Mouse (Mus musculus) liver, adult 2 months (tissue): ENCODE measurements around the gene Pde4d. TPM values are rescaled to one million over a fixed set of nuclear protein-coding genes. Genes with fewer than 3 reads are reported as not detected.

Experiments
- DNase-seq: peaks from one replicate; pipeline ENCODE4 v3.0.0-alpha.2; 2011; ENCODE audit warnings: low read depth, low spot score; ENCODE audit errors: extremely low read depth
- H3K27ac ChIP-seq: fragments of 200-500 bp; replicated peaks from 2 replicates; pipeline ENCODE4 v1.5.1; 2012; ENCODE audit warnings: low read depth, mild to moderate bottlenecking, control low read depth, inconsistent platforms, low read length; ENCODE audit not compliant: insufficient read depth
- H3K27me3 ChIP-seq: fragments of 200-500 bp; 2 replicates; pipeline ENCODE4 v1.6.1; 2012; ENCODE audit warnings: mild to moderate bottlenecking, moderate library complexity, low read length, inconsistent platforms; ENCODE audit not compliant: control insufficient read depth, insufficient read depth
- H3K36me3 ChIP-seq: fragments of 200-500 bp; 2 replicates; pipeline ENCODE4 v1.6.1; 2012; ENCODE audit warnings: low read length, inconsistent platforms; ENCODE audit not compliant: control insufficient read depth, insufficient read depth
- H3K4me1 ChIP-seq: fragments of 200-500 bp; 2 replicates; pipeline ENCODE4 v1.6.1; 2011; ENCODE audit warnings: low read length; ENCODE audit not compliant: control insufficient read depth, insufficient read depth
- H3K4me3 ChIP-seq: fragments of 200-500 bp; 2 replicates; pipeline ENCODE4 v1.5.1; 2011; ENCODE audit warnings: low read depth, mild to moderate bottlenecking, control low read depth, low read length, moderate library complexity; ENCODE audit not compliant: insufficient read depth
- H3K79me2 ChIP-seq: fragments of 200-500 bp; 2 replicates; pipeline ENCODE4 v1.6.1; 2012; ENCODE audit warnings: inconsistent platforms, mild to moderate bottlenecking, low read length, moderate library complexity; ENCODE audit not compliant: control insufficient read depth, insufficient read depth
- H3K9ac ChIP-seq: fragments of 200-500 bp; 2 replicates; pipeline ENCODE4 v1.6.1; 2012; ENCODE audit warnings: low read depth, mild to moderate bottlenecking, control low read depth, inconsistent platforms, low read length
- CTCF ChIP-seq: fragments of 200-500 bp; IDR thresholded peaks from 2 replicates; pipeline ENCODE4 v1.5.1; 2011; ENCODE audit warnings: low read depth, low read length, control low read depth
- POLR2A ChIP-seq: fragments of 200-500 bp; IDR thresholded peaks from 2 replicates; pipeline ENCODE4 v1.6.1; 2011; ENCODE audit warnings: low read length, control low read depth; ENCODE audit not compliant: insufficient read depth; ENCODE audit errors: extremely low read depth
- WGBS: fragments of 180-500 bp; shearing (Covaris S2); methylation state at CpG from one replicate; pipeline ENCODE4 v1.1.7; 2018; 5-methylcytosine and 5-hydroxymethylcytosine counted together
- polyA plus RNA-seq: library from polyadenylated mRNA; depleted of rRNA; stranded (reverse); fragments of >200 nt; gene quantifications from 2 replicates; pipeline ENCODE4 v1.2.3, GENCODE M21; 2012
- total RNA-seq: library from RNA; depleted of rRNA; stranded (reverse); fragments of >200 nt; gene quantifications from 2 replicates; pipeline ENCODE4 v1.2.3, GENCODE M21; 2014

Gene Pde4d
- total and polyA plus RNA-seq, 2 experiments, result 2.3 to 13.6 TPM

GRCm38 (mm10) chr13:109210403-109210802 lies 760.7 kb downstream of the Pde4d start:
- Histone ChIP-seq H3K4me3 (no peak overlapping the region), H3K4me1 (peaks cover 7% of the 10 kb centered on the region), H3K79me2 (no peaks in the 10 kb centered on the region), H3K36me3 (no peaks in the 10 kb centered on the region), H3K9ac (no peak overlapping the region), H3K27me3 (peaks cover 6% of the 10 kb centered on the region; the same call in 1 of the 2 replicates), H3K27ac (no peak overlapping the region)
- WGBS, result 2% methylated on average over 4 of the region's 4 CpGs
- DNase-seq, result no peak
- TF ChIP-seq CTCF (peak; percentile 92), POLR2A (no peak)

- H3K36me3 ChIP-seq, result no peaks in the 10 kb centered on the region
- TF ChIP-seq POLR2A (no peak), CTCF (no peak)
- H3K4me1 ChIP-seq, result peaks cover 7% of the 10 kb centered on the region
- WGBS, result 33% methylated on average over 8 of the region's 8 CpGs
- H3K4me3 ChIP-seq, result no peak overlapping the region
- H3K9ac ChIP-seq, result no peak overlapping the region
- no peaks in the 10 kb centered on the region for H3K79me2 ChIP-seq
- no peak overlapping the region for H3K27ac ChIP-seq
- peak; percentile 21 for DNase-seq
- peaks cover 6% of the 10 kb centered on the region; the same call in 1 of the 2 replicates for H3K27me3 ChIP-seq
Measured at GRCm38 (mm10) chr13:109211471-109211870, 761.7 kb downstream of the Pde4d start.

GRCm38 (mm10) chr13:109211941-109212487 lies 762.3 kb downstream of the Pde4d start:
- H3K36me3 ChIP-seq, result no peaks in the 10 kb centered on the region
- peak overlapping the region; percentile 20; the same call in 1 of the 2 replicates for H3K4me3 ChIP-seq
- peaks cover 7% of the 10 kb centered on the region for H3K4me1 ChIP-seq
- H3K27me3 ChIP-seq, result peaks cover 6% of the 10 kb centered on the region; the same call in 1 of the 2 replicates
- WGBS, result 22% methylated on average over 16 of the region's 16 CpGs
- DNase-seq, result no peak
- H3K9ac ChIP-seq, result no peak overlapping the region; the same call in 1 of the 2 replicates
- no peak for TF ChIP-seq POLR2A
- no peak for TF ChIP-seq CTCF
- no peak overlapping the region for H3K27ac ChIP-seq
- H3K79me2 ChIP-seq, result no peaks in the 10 kb centered on the region

- peaks cover 6% of the 10 kb centered on the region; the same call in 1 of the 2 replicates for H3K27me3 ChIP-seq
- H3K27ac ChIP-seq, result no peak overlapping the region
- peak; percentile 30 for DNase-seq
- TF ChIP-seq CTCF (no peak), POLR2A (no peak)
- H3K4me3 ChIP-seq, result no peak overlapping the region
- H3K36me3 ChIP-seq, result no peaks in the 10 kb centered on the region
- peaks cover 7% of the 10 kb centered on the region for H3K4me1 ChIP-seq
- 21% methylated on average over 13 of the region's 13 CpGs for WGBS
- H3K79me2 ChIP-seq, result no peaks in the 10 kb centered on the region
- H3K9ac ChIP-seq, result no peak overlapping the region
Measured at GRCm38 (mm10) chr13:109212788-109213473, 763.2 kb downstream of the Pde4d start.

GRCm38 (mm10) chr13:109219019-109219725 lies 769.4 kb downstream of the Pde4d start:
- TF ChIP-seq POLR2A (no peak), CTCF (no peak)
- no peak for DNase-seq
- 93% methylated on average over 8 of the region's 8 CpGs for WGBS
- H3K27me3 ChIP-seq, result no peaks in the 10 kb centered on the region
- H3K4me1 ChIP-seq, result no peaks in the 10 kb centered on the region
- no peaks in the 10 kb centered on the region for H3K79me2 ChIP-seq
- no peak overlapping the region for H3K27ac ChIP-seq
- no peak overlapping the region for H3K9ac ChIP-seq
- no peaks in the 10 kb centered on the region for H3K36me3 ChIP-seq
- no peak overlapping the region for H3K4me3 ChIP-seq
